8 mouse cellular contexts compared by ENCODE assay signal in genomic region chr9:97297538-97297937, GRCm38 (mm10).
A peak's percentile ranks its signal among the peaks of the same experiment; 100 is the strongest.
DNase-seq lines count a peak whose midpoint lies in the region; ATAC-seq lines count a peak whose summit lies in the region.

No protein-coding gene starts in this region.

- no peak overlapping the region for H3K4me3 ChIP-seq in neural tube, embryonic 11.5 days (ENCODE audit: low read depth, low read length)
- H3K4me3 ChIP-seq in hindbrain, embryonic 16.5 days (ENCODE audit: low read length): no peak overlapping the region

- H3K27ac ChIP-seq in neural tube, embryonic 11.5 days (ENCODE audit: low read depth, low read length): no peak overlapping the region
- H3K27ac ChIP-seq in hindbrain, embryonic 16.5 days (ENCODE audit: low read depth, low read length): no peak overlapping the region

- no peaks in the 10 kb centered on the region for H3K4me1 ChIP-seq in neural tube, embryonic 11.5 days (ENCODE audit: control insufficient read depth, insufficient read depth, low read length)
- no peaks in the 10 kb centered on the region for H3K4me1 ChIP-seq in hindbrain, embryonic 16.5 days (ENCODE audit: control insufficient read depth, insufficient read depth, low read depth, low read length)

- no peaks in the 10 kb centered on the region for H3K27me3 ChIP-seq in neural tube, embryonic 11.5 days (ENCODE audit: control insufficient read depth, insufficient read depth, low read length)
- H3K27me3 ChIP-seq in hindbrain, embryonic 16.5 days (replicated peaks; ENCODE audit: control insufficient read depth, insufficient read depth, low read length): no peaks in the 10 kb centered on the region

- no peak overlapping the region for H3K9ac ChIP-seq in neural tube, embryonic 11.5 days (ENCODE audit: low read length)
- no peak overlapping the region for H3K9ac ChIP-seq in hindbrain, embryonic 16.5 days (ENCODE audit: low read depth, low read length)

- no peaks in the 10 kb centered on the region for H3K9me3 ChIP-seq in neural tube, embryonic 11.5 days (ENCODE audit: control insufficient read depth, low read length)
- H3K9me3 ChIP-seq in hindbrain, embryonic 16.5 days (ENCODE audit: control insufficient read depth, low read length): no peaks in the 10 kb centered on the region; the same call in 1 of the 2 replicates

- WGBS in neural tube, embryonic 11.5 days: 18% methylated on average over 4 of the region's 4 CpGs
- WGBS in hindbrain, embryonic 16.5 days: 14% methylated on average over 4 of the region's 4 CpGs

- H3K4me2 ChIP-seq in neural tube, embryonic 11.5 days (ENCODE audit: low read depth): no peak overlapping the region
- H3K4me2 ChIP-seq in hindbrain, embryonic 16.5 days (ENCODE audit: low read length): no peak overlapping the region

- peak; percentile 5 for DNase-seq in CD4-positive, CD25-positive, alpha-beta regulatory T cell, adult 2 months (ENCODE audit: low read depth, low spot score)
- DNase-seq in neural tube, embryonic 11.5 days (ENCODE audit: low spot score): peak; percentile 58
- no peak for DNase-seq in neural tube, embryonic 10.5 days (ENCODE audit: extremely low spot score, low spot score)
- DNase-seq in lung, postnatal 25 days (ENCODE audit: low spot score): peak; percentile 5
- DNase-seq in liver: no peak

- no peaks in the 10 kb centered on the region for H3K36me3 ChIP-seq in neural tube, embryonic 11.5 days (ENCODE audit: control insufficient read depth, insufficient read depth, low read length)
- no peaks in the 10 kb centered on the region for H3K36me3 ChIP-seq in hindbrain, embryonic 16.5 days (ENCODE audit: control insufficient read depth, insufficient read depth, low read length)

- ATAC-seq in CD4-positive, CD25-positive, alpha-beta regulatory T cell, adult 4 months: no peak
- ATAC-seq in neural tube, embryonic 11.5 days (ENCODE audit: insufficient read depth, low FRiP score, low TSS enrichment): no peak
- ATAC-seq in hindbrain, embryonic 16.5 days: peak; percentile 52; the same call in 1 of the 2 replicates
- no peak for ATAC-seq in monocyte, adult 5-6 weeks (replicated peaks; ENCODE audit: insufficient number of reproducible peaks, low FRiP score, low TSS enrichment, poor library complexity, severe bottlenecking)

Comparison
In these comparisons a context has a peak if more than half of its experiments do, and no peak if none do; other contexts are left out.
1. DNase-seq: peak in CD4-positive, CD25-positive, alpha-beta regulatory T cell, adult 2 months (single experiment), neural tube, embryonic 11.5 days (single experiment) and lung, postnatal 25 days (single experiment); none in neural tube, embryonic 10.5 days (single experiment) and liver (single experiment).